Mouse (Mus musculus) neural tube, embryonic 14.5 days (tissue): ENCODE measurements around the gene Wnt6. TPM values are rescaled to one million over a fixed set of nuclear protein-coding genes. Genes with fewer than 3 reads are reported as not detected.
A peak's percentile ranks its signal among the peaks of the same experiment; 100 is the strongest.

Experiments used
- ATAC-seq: fragments of 200-750 bp; cut with Nextera tagmentation; 2 replicates; pipeline ENCODE4 v1.8.0; 2017; ENCODE audit warnings: low read depth, mild to moderate bottlenecking, moderate TSS enrichment, moderate library complexity
- H3K27ac ChIP-seq: fragments of 300-500 bp; sonication (generic); 2 replicates; pipeline ENCODE4 v1.5.1; 2014; ENCODE audit warnings: low read depth, mild to moderate bottlenecking, control low read depth, low read length, moderate library complexity, mixed read lengths
- H3K27me3 ChIP-seq: fragments of 300-500 bp; sonication (generic); 2 replicates; pipeline ENCODE4 v1.6.1; 2014; ENCODE audit warnings: low read length; ENCODE audit not compliant: control insufficient read depth, insufficient read depth
- H3K36me3 ChIP-seq: fragments of 300-500 bp; sonication (generic); 2 replicates; pipeline ENCODE4 v1.6.1; 2014; ENCODE audit warnings: low read length, mixed read lengths; ENCODE audit not compliant: control insufficient read depth, insufficient read depth
- H3K4me1 ChIP-seq: fragments of 300-500 bp; sonication (generic); 2 replicates; pipeline ENCODE4 v1.6.1; 2014; ENCODE audit warnings: low read length; ENCODE audit not compliant: control insufficient read depth, insufficient read depth
- H3K4me2 ChIP-seq: fragments of 300-500 bp; sonication (generic); 2 replicates; pipeline ENCODE4 v1.6.1; 2014; ENCODE audit warnings: mild to moderate bottlenecking, low read depth, low read length, control low read depth
- H3K4me3 ChIP-seq: fragments of 300-500 bp; sonication (generic); 2 replicates; pipeline ENCODE4 v1.5.1; 2014; ENCODE audit warnings: low read depth, low read length, control low read depth, mixed read lengths
- H3K9ac ChIP-seq: fragments of 300-500 bp; sonication (generic); replicated peaks from 2 replicates; pipeline ENCODE4 v1.6.1; 2014; ENCODE audit warnings: low read depth, mild to moderate bottlenecking, control low read depth, low read length, mixed read lengths
- H3K9me3 ChIP-seq: fragments of 300-500 bp; sonication (generic); 2 replicates; pipeline ENCODE4 v1.6.1; 2016; ENCODE audit warnings: low read length; ENCODE audit not compliant: control insufficient read depth
- WGBS: fragments of 180-500 bp; shearing (Covaris S2); extraction: QIAGEN DNeasy Blood & Tissue Kit; methylation state at CpG from one replicate; pipeline ENCODE4 v1.1.7; 2014; 5-methylcytosine and 5-hydroxymethylcytosine counted together
- polyA plus RNA-seq: library from polyadenylated mRNA; unstranded; fragments of >200 nt; fragmentation: Nextera tagmentation; extraction: Ambion mirVana; gene quantifications from 2 replicates; pipeline ENCODE4 v1.2.1, GENCODE M21; 2014

The Wnt6 gene
- polyA plus RNA-seq, 1 experiment from 2014 or later = not detected

DNA sequence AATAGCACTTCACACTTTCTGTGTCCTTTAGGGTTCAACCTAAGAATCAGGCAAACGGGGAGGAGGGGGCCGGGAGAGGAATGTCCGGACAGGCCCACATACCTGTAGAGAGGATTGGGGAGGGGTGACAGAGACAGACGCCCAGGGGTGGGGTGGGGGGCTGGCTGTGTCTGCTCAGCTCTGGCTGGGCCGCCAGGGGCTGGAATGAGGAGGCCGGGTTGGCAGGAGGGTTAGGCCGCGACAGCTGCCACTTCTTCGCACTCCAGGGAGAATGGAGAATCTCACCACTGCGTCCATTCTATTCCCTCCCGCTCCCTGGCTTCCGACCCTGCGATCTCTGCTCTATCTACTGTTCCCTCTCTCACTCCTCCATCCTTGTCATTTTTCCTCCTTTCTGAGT is 11.9 kb downstream of the Wnt6 start:
- 0 out of 2 replicates have a peak, but pooled peaks have one; percentile 44 for ATAC-seq
- H3K4me2 ChIP-seq = peak overlapping the region; percentile 81
- peaks cover 56% of the 10 kb centered on the region for H3K27me3 ChIP-seq
- no peaks in the 10 kb centered on the region for H3K36me3 ChIP-seq
- 2% methylated on average over 13 of the region's 13 CpGs for WGBS
- no peak overlapping the region for H3K9ac ChIP-seq
- no peak overlapping the region for H3K27ac ChIP-seq
- peaks cover 10% of the 10 kb centered on the region for H3K4me1 ChIP-seq
- no peaks in the 10 kb centered on the region for H3K9me3 ChIP-seq
- peak overlapping the region; percentile 39 for H3K4me3 ChIP-seq

DNA sequence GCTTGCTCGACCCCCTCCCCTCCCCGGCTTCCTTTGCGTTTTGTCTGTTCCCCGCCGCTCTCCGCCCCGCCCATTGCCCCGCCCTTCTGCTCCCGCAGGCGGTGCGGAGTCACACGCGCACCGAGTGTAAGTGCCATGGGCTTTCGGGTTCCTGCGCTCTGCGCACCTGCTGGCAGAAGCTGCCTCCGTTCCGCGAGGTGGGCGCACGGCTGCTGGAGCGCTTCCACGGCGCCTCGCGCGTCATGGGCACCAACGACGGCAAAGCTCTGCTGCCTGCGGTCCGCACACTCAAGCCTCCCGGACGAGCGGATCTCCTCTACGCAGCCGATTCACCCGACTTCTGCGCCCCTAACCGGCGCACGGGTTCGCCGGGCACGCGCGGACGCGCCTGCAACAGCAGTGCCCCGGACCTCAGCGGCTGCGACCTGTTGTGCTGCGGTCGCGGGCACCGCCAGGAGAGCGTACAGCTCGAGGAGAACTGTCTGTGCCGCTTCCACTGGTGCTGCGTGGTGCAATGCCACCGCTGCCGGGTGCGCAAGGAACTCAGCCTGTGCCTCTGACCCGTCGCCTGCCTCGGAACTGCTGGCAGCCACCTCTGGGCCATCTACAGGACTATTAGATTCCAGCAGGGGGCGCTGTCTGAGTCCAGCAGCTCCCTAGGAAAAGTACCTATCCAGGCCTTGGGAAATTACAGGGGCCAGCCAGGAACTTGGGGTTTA is 12.5 kb downstream of the Wnt6 start:
- H3K9ac ChIP-seq = peak overlapping the region; percentile 37; the same call in 1 of the 2 replicates
- H3K4me2 ChIP-seq = peak overlapping the region; percentile 81
- peaks cover 59% of the 10 kb centered on the region for H3K27me3 ChIP-seq
- H3K9me3 ChIP-seq = no peaks in the 10 kb centered on the region
- under 1% methylated on average over 67 of the region's 67 CpGs for WGBS
- H3K4me3 ChIP-seq = peak overlapping the region; percentile 39
- peaks cover 10% of the 10 kb centered on the region for H3K4me1 ChIP-seq
- no peaks in the 10 kb centered on the region for H3K36me3 ChIP-seq
- peak; percentile 54; the same call in 1 of the 2 replicates for ATAC-seq
- H3K27ac ChIP-seq = no peak overlapping the region

DNA sequence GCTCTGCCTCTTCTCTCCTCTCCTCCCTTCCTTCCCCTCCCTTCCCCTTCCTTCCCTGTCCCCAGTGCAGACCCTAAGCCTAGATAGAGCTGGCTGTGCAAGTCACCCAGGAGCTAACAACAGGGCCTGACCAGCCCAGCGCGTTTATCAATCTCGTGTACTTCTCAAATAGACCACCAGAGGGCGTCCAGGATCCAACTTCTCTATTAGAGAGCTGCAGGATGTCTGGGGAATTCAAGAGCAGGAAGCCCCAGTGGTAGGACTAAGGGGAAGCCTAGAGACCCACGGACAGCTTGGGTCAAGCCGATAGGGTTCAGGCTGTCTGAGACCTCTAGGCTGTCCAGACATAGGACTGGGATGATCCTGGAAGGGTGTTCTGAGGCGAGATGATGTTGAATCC is 16.2 kb downstream of the Wnt6 start:
- no peak overlapping the region for H3K4me2 ChIP-seq
- peaks cover 64% of the 10 kb centered on the region for H3K27me3 ChIP-seq
- no peak overlapping the region for H3K4me3 ChIP-seq
- WGBS = 7% methylated on average over 7 of the region's 7 CpGs
- H3K27ac ChIP-seq = no peak overlapping the region
- peak; percentile 49; the same call in 1 of the 2 replicates for ATAC-seq
- H3K9me3 ChIP-seq = no peaks in the 10 kb centered on the region
- no peak overlapping the region for H3K9ac ChIP-seq
- H3K36me3 ChIP-seq = no peaks in the 10 kb centered on the region
- H3K4me1 ChIP-seq = peaks cover 20% of the 10 kb centered on the region

DNA sequence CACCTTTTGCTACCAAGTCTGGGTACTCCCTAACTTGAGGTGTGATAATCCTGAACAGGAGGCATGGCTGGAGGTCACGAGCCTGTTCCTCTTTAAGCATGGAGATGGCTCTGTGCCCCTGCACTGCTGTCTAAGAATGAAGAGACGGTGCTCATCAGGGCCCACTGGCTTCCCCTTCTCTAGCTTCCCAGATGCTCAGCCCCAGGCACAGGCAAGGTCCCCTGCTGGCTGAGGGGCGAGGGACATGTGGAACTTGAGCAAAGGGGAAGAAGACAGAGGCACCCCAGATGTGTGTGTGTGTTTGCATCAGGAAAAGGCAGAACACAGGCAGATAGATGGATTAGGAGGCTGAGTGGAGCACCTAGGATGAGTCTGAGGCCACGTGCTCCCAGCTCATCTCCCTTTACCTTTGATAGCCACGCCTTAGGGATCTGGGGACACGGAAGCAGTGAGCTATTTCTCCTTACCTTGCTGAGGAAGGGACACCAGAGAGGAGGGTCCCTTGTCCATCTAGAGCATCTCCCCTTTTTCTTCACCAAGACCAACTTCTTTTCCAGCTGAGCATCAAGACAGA is 17.0 kb downstream of the Wnt6 start:
- H3K4me1 ChIP-seq = peaks cover 17% of the 10 kb centered on the region
- no peak overlapping the region for H3K27ac ChIP-seq
- peaks cover 62% of the 10 kb centered on the region for H3K27me3 ChIP-seq
- 17% methylated on average over 6 of the region's 6 CpGs for WGBS
- no peak overlapping the region for H3K4me2 ChIP-seq
- H3K4me3 ChIP-seq = no peak overlapping the region
- H3K9me3 ChIP-seq = no peaks in the 10 kb centered on the region
- ATAC-seq = no peak
- no peak overlapping the region for H3K9ac ChIP-seq
- no peaks in the 10 kb centered on the region for H3K36me3 ChIP-seq

DNA sequence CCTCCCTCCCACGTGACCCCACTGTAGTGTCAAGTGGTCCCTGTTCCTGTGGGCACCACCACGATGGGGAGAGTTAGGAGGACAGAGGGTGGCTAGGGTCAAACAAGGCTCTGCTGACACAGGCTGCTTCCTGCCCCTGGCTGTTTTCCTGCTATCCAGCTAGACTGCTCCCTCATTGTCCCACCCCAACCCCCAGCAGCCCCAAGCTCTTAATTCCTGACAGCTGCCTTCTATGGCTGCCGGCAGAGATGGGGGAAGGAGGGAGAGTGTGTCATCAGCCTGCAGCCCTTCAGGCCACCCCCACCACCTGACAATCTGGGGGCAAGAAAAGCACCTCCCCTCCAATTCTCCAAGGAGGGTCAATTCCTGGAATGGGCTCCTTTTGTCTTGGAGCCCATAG is 18.4 kb downstream of the Wnt6 start:
- Histone ChIP-seq H3K9ac (no peak overlapping the region), H3K4me2 (no peak overlapping the region), H3K27me3 (peaks cover 53% of the 10 kb centered on the region), H3K36me3 (no peaks in the 10 kb centered on the region), H3K4me3 (no peak overlapping the region), H3K27ac (no peak overlapping the region), H3K4me1 (peaks cover 18% of the 10 kb centered on the region), H3K9me3 (no peaks in the 10 kb centered on the region)
- 7% methylated on average over 3 of the region's 3 CpGs for WGBS
- ATAC-seq = no peak

DNA sequence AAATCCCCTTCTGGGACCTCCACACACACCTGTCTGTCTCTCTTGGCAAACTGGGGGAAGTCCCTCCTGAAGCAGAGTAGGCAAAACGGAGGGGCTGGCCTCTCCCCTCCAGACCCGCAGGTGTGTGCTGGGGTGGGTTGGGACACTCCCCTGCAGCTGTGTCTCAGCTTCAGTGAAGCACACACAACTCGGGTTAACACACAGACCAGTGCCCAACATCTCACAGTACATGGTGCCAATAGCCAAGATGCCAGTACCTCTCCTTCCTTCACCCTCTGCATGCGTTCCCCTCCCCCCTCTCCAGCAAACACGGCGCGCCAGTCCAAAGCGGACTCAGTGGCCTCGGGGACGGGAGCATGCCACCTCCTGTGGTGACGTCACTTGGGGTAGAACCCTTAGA is 19.6 kb downstream of the Wnt6 start, which contains the start of gene Wnt10a:
TSS of gene Wnt10a (plus strand) at position 268 of the 400 bp plus-strand sequence.
- under 1% methylated on average over 11 of the region's 11 CpGs for WGBS
- ATAC-seq = no peak
- Histone ChIP-seq H3K4me1 (peaks cover 19% of the 10 kb centered on the region), H3K4me3 (peak within 1 kb of the TSS; percentile 20), H3K36me3 (no peaks in the 10 kb centered on the region), H3K27me3 (peaks cover 51% of the 10 kb centered on the region), H3K9me3 (no peaks in the 10 kb centered on the region), H3K4me2 (peak within 1 kb of the TSS; percentile 46), H3K27ac (no peak within 1 kb of the TSS), H3K9ac (0 out of 2 replicates have a peak within 1 kb of the TSS, but pooled peaks have one; percentile 21)

DNA sequence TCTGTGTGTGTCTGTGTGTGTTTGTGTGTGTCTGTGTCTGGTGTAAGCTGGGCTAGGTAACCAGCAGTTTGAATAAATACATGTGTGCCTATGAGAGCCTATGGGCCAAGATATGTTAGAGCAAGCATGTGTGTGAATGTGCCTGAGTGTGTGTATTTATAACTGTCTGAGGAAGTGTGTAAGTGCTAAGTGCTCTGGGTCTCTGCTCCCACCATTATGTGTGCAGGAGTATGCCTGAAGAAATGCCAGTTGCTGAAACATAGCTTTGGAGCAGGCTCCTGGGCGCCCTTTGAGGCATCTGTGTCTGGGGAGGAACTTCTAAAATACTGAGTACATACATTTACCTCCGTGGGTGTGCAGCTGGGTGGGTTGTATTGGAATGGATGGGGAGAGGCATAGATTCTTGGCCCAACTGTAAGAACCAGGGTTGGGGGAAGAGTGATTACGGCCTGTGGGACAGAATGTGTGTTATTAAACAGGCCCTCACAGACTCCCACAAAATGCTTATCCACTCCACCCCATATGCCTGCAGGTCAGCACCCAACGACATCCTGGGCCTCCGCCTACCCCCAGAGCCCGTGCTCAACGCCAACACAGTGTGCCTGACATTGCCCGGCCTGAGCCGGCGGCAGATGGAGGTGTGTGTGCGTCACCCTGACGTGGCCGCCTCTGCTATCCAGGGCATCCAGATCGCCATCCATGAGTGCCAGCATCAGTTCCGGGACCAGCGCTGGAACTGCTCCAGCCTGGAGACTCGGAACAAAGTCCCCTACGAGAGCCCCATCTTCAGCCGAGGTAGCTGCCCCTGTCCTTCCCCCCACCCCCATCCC is 21.4 kb downstream of the Wnt6 start:
- ATAC-seq = no peak
- Histone ChIP-seq H3K9me3 (no peaks in the 10 kb centered on the region), H3K27me3 (peaks cover 51% of the 10 kb centered on the region), H3K9ac (no peak overlapping the region), H3K4me1 (peaks cover 21% of the 10 kb centered on the region), H3K27ac (no peak overlapping the region), H3K36me3 (no peaks in the 10 kb centered on the region), H3K4me2 (no peak overlapping the region), H3K4me3 (no peak overlapping the region)
- WGBS = 18% methylated on average over 19 of the region's 19 CpGs

DNA sequence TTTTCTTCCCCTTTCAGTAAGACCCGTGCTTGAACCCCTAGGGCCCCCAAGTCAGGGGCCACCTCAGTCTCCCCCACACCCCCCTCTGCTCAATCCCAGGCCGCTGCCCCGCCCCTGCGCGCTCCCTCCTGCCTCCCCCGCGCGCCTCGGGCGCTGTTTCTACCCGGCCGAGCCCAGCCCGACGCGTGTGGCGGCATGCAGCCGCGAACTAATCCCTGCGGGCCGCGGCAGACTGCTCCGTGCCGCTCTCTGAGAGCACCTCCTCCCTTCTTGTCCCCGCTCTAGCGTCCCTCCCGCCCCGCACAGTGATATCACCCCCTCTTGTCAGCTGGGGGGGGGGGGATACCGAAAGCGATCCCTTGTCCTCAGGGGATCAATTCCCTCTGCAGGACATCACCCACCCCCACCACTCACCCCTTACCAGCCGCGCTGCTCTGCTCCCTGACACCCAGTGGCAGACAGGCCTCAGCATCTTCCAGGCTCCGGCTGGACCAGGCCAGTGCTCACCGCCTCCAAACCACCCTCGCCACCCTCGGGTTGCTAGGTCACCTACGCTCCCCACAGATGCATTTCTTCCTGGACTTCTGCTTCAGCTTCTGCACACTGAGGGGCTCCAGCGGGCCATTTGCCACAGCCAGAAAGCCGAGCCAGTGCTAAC is 22.9 kb downstream of the Wnt6 start:
- Histone ChIP-seq H3K4me2 (peak overlapping the region; percentile 43), H3K27me3 (peaks cover 46% of the 10 kb centered on the region), H3K9me3 (no peaks in the 10 kb centered on the region), H3K4me1 (peaks cover 21% of the 10 kb centered on the region), H3K9ac (peak overlapping the region; percentile 11), H3K4me3 (peak overlapping the region; percentile 13; the same call in 1 of the 2 replicates), H3K36me3 (no peaks in the 10 kb centered on the region), H3K27ac (no peak overlapping the region)
- 2% methylated on average over 37 of the region's 38 CpGs for WGBS
- ATAC-seq = peak; percentile 12; the same call in 1 of the 2 replicates
